Mouse (Mus musculus) liver, postnatal 0 days (tissue): Measurements from ENCODE around the gene Cnot10. TPM values are rescaled to one million over a fixed set of nuclear protein-coding genes. Genes with fewer than 3 reads are reported as not detected.

Experiments used
- ATAC-seq: fragments of 200-750 bp; cut with Nextera tagmentation; 2 replicates; pipeline ENCODE4 v1.8.0; 2017; ENCODE audit warnings: mild to moderate bottlenecking, moderate library complexity
- DNase-seq: peaks from one replicate; pipeline ENCODE4 v3.0.0-alpha.2; 2016
- H3K27ac ChIP-seq: fragments of 300-500 bp; sonication (generic); 2 replicates; pipeline ENCODE4 v1.5.1; 2014; ENCODE audit warnings: antibody characterized with exemption, moderate library complexity, mild to moderate bottlenecking, low read depth
- H3K27me3 ChIP-seq: fragments of 300-500 bp; sonication (generic); 2 replicates; pipeline ENCODE4 v1.6.1; 2014; ENCODE audit warnings: low read length, control low read depth, mixed read lengths; ENCODE audit not compliant: insufficient read depth
- H3K36me3 ChIP-seq: fragments of 300-500 bp; sonication (generic); replicated peaks from 2 replicates; pipeline ENCODE4 v1.6.1; 2014; ENCODE audit warnings: mild to moderate bottlenecking, control low read depth, low read length, moderate library complexity, mixed read lengths; ENCODE audit not compliant: insufficient read depth
- H3K4me1 ChIP-seq: fragments of 300-500 bp; sonication (generic); 2 replicates; pipeline ENCODE4 v1.6.1; 2014; ENCODE audit warnings: antibody characterized with exemption, mild to moderate bottlenecking, control low read depth; ENCODE audit not compliant: insufficient read depth
- H3K4me2 ChIP-seq: fragments of 300-500 bp; sonication (generic); 2 replicates; pipeline ENCODE4 v1.6.1; 2014; ENCODE audit warnings: low read depth, mild to moderate bottlenecking, low read length, moderate library complexity, mixed read lengths
- H3K4me3 ChIP-seq: fragments of 300-500 bp; sonication (generic); 2 replicates; pipeline ENCODE4 v1.5.1; 2014; ENCODE audit warnings: low read depth, low read length
- H3K9ac ChIP-seq: fragments of 300-500 bp; sonication (generic); replicated peaks from 2 replicates; pipeline ENCODE4 v1.6.1; 2014; ENCODE audit warnings: mild to moderate bottlenecking, moderate library complexity
- H3K9me3 ChIP-seq: fragments of 300-500 bp; sonication (generic); 2 replicates; pipeline ENCODE4 v1.6.1; 2016; ENCODE audit warnings: mild to moderate bottlenecking, control low read depth, low read length, mixed read lengths
- CTCF ChIP-seq: sonication (generic); IDR thresholded peaks from 2 replicates; pipeline ENCODE4 v1.5.1; 2016; ENCODE audit warnings: antibody characterized with exemption, low read depth
- EP300 ChIP-seq: IDR thresholded peaks from 2 replicates; pipeline ENCODE4 v1.6.1; 2016; ENCODE audit warnings: antibody characterized with exemption, low read depth, mild to moderate bottlenecking
- WGBS: fragments of 180-500 bp; shearing (Covaris S2); extraction: QIAGEN DNeasy Blood & Tissue Kit; methylation state at CpG from one replicate; pipeline ENCODE4 v1.1.7; 2014; ENCODE audit not compliant: insufficient replicate concordance; 5-methylcytosine and 5-hydroxymethylcytosine counted together
- polyA plus RNA-seq: library from polyadenylated mRNA; unstranded; fragments of >200 nt; fragmentation: Nextera tagmentation; extraction: Ambion mirVana; gene quantifications from 2 replicates; pipeline ENCODE4 v1.2.1, GENCODE M21; 2015

Cnot10 gene
- polyA plus RNA-seq, 1 experiment from 2014 or later, result 15.8 TPM

- DNase-seq, result no peak
- Histone ChIP-seq H3K4me1 (peaks cover 32% of the 10 kb centered on the region), H3K9ac (no peak overlapping the region), H3K4me2 (no peak overlapping the region), H3K9me3 (no peaks in the 10 kb centered on the region), H3K36me3 (no peaks in the 10 kb centered on the region), H3K4me3 (no peak overlapping the region), H3K27ac (no peak overlapping the region), H3K27me3 (no peaks in the 10 kb centered on the region)
- TF ChIP-seq CTCF, result no peak
- no peak for TF ChIP-seq EP300
- 28% methylated on average over 4 of the region's 4 CpGs for WGBS
- ATAC-seq, result no peak
These were observed 91.5 kb downstream of the Cnot10 start for GRCm38 (mm10) chr9:114548496-114548895.

GRCm38 (mm10) chr9:114547643-114548077, 92.3 kb downstream of the Cnot10 start:
- no peak overlapping the region for H3K4me3 ChIP-seq
- H3K36me3 ChIP-seq, result no peaks in the 10 kb centered on the region
- DNase-seq (no peak), ATAC-seq (no peak)
- H3K4me2 ChIP-seq, result no peak overlapping the region
- H3K9me3 ChIP-seq, result no peaks in the 10 kb centered on the region
- TF ChIP-seq CTCF (no peak), EP300 (no peak)
- no peak overlapping the region for H3K9ac ChIP-seq
- H3K4me1 ChIP-seq, result peaks cover 32% of the 10 kb centered on the region
- no peaks in the 10 kb centered on the region for H3K27me3 ChIP-seq
- WGBS, result 50% methylated on average over 6 of the region's 6 CpGs
- 0 out of 2 replicates have a peak overlapping the region, but pooled peaks have one; percentile 35 for H3K27ac ChIP-seq

GRCm38 (mm10) chr9:114546765-114547164, 93.2 kb downstream of the Cnot10 start:
- 14% methylated on average over 12 of the region's 12 CpGs for WGBS
- TF ChIP-seq EP300 (no peak), CTCF (no peak)
- Histone ChIP-seq H3K36me3 (no peaks in the 10 kb centered on the region), H3K27me3 (no peaks in the 10 kb centered on the region), H3K27ac (no peak overlapping the region), H3K4me2 (no peak overlapping the region), H3K4me1 (peaks cover 32% of the 10 kb centered on the region), H3K9me3 (no peaks in the 10 kb centered on the region), H3K9ac (no peak overlapping the region), H3K4me3 (no peak overlapping the region)
- ATAC-seq (0 out of 2 replicates have a peak, but pooled peaks have one; percentile 16), DNase-seq (no peak)

GRCm38 (mm10) chr9:114544754-114545393, 95.1 kb downstream of the Cnot10 start:
- H3K4me3 ChIP-seq, result no peak overlapping the region
- H3K4me1 ChIP-seq, result peaks cover 39% of the 10 kb centered on the region
- no peak overlapping the region for H3K27ac ChIP-seq
- TF ChIP-seq CTCF (no peak), EP300 (no peak)
- no peak overlapping the region for H3K9ac ChIP-seq
- WGBS, result 65% methylated on average over 9 of the region's 9 CpGs
- no peaks in the 10 kb centered on the region for H3K36me3 ChIP-seq
- DNase-seq, result no peak
- H3K4me2 ChIP-seq, result no peak overlapping the region
- ATAC-seq, result no peak
- no peaks in the 10 kb centered on the region for H3K9me3 ChIP-seq
- H3K27me3 ChIP-seq, result no peaks in the 10 kb centered on the region

- Histone ChIP-seq H3K9me3 (no peaks in the 10 kb centered on the region), H3K27ac (no peak overlapping the region), H3K9ac (no peak overlapping the region), H3K4me1 (peaks cover 36% of the 10 kb centered on the region), H3K4me2 (no peak overlapping the region), H3K27me3 (no peaks in the 10 kb centered on the region), H3K36me3 (no peaks in the 10 kb centered on the region), H3K4me3 (no peak overlapping the region)
- no peak for TF ChIP-seq EP300
- TF ChIP-seq CTCF, result no peak
- ATAC-seq (no peak), DNase-seq (no peak)
- WGBS, result 64% methylated on average over 17 of the region's 17 CpGs
These were observed 95.9 kb downstream of the Cnot10 start for GRCm38 (mm10) chr9:114543882-114544753.

GRCm38 (mm10) chr9:114541279-114541741, 98.7 kb downstream of the Cnot10 start:
- WGBS, result 17% methylated on average over 1 of the region's 1 CpGs
- H3K27ac ChIP-seq, result no peak overlapping the region

More at GRCm38 (mm10) chr9:114541279-114541741, 98.7 kb downstream of the Cnot10 start:
- ATAC-seq (peak; percentile 33; the same call in 1 of the 2 replicates), DNase-seq (peak; percentile 34)
- Histone ChIP-seq H3K36me3 (no peaks in the 10 kb centered on the region), H3K9ac (no peak overlapping the region), H3K4me2 (no peak overlapping the region), H3K4me3 (no peak overlapping the region), H3K4me1 (peaks cover 14% of the 10 kb centered on the region), H3K9me3 (no peaks in the 10 kb centered on the region), H3K27me3 (no peaks in the 10 kb centered on the region)
- no peak for TF ChIP-seq EP300
- no peak for TF ChIP-seq CTCF
